32 mouse cellular contexts compared by ENCODE assay signal in the genomic region with DNA sequence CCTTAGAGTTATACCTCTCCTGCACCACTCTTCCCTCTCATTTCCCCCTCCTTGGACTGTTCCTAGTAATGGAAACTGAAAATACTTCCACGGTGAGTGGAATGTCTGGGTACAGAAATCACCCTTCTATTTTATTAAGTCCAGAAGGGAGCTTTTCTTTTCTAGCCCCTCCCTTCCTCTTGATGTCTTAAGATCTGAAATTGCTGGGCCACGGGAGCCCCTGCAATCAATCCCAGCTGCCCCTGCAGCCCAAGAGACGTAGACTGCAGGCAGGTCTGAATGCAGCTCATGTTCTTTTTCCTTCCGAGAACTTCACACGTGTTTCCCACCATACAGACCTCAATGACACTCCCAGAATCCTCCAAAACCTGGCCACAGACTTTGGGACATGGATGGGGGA. TPM values are rescaled to one million over a fixed set of nuclear protein-coding genes. Genes with fewer than 3 reads are reported as not detected.
"Had no signal": no experiment of that assay in that cellular context is flagged by ENCODE, and none has a peak within 500 bp of the region (broad histone marks: within the 10 kb centered on the region; RNA-seq: fewer than 3 reads in every experiment).

No protein-coding gene starts in this region.

- DNase-seq: gastrocnemius, postnatal 14 days; gastrocnemius, postnatal 36 days; heart, adult 11 months; heart, adult 2 months; heart, postnatal 14 days; heart, postnatal 36 days; kidney, adult 11 months; kidney, adult 2 months; kidney, adult 9 months; kidney, postnatal 10 days; kidney, postnatal 25 days; kidney, postnatal 4 days had no signal

- H3K4me1 ChIP-seq: heart, embryonic 13.5 days; heart, embryonic 15.5 days; hindbrain, embryonic 13.5 days; hindbrain, embryonic 15.5 days; liver, embryonic 12.5 days had no signal

- H3K4me2 ChIP-seq: heart, embryonic 11.5 days; heart, embryonic 13.5 days; heart, embryonic 15.5 days; hindbrain, embryonic 13.5 days; hindbrain, embryonic 15.5 days; limb, embryonic 13.5 days; limb, embryonic 15.5 days; liver, embryonic 12.5 days had no signal

- H3K36me3 ChIP-seq: heart, embryonic 13.5 days; heart, embryonic 15.5 days; hindbrain, embryonic 13.5 days; hindbrain, embryonic 15.5 days; limb, embryonic 13.5 days; limb, embryonic 15.5 days; liver, embryonic 12.5 days had no signal

- H3K27ac ChIP-seq: heart, adult 2 months; heart, embryonic 13.5 days; heart, embryonic 15.5 days; hindbrain, embryonic 13.5 days; hindbrain, embryonic 15.5 days; hindbrain, postnatal 0 days; layer of hippocampus, adult 2 months; left cerebral cortex, adult 2 months; limb, embryonic 13.5 days; limb, embryonic 15.5 days; liver, embryonic 12.5 days; liver, embryonic 14.5 days had no signal

- H3K9ac ChIP-seq: heart, embryonic 13.5 days; heart, embryonic 15.5 days; hindbrain, embryonic 13.5 days; hindbrain, embryonic 15.5 days; limb, embryonic 13.5 days; limb, embryonic 15.5 days; liver, embryonic 12.5 days; liver, embryonic 14.5 days had no signal

- H3K4me3 ChIP-seq: heart, adult 2 months; heart, embryonic 13.5 days; heart, embryonic 15.5 days; hindbrain, embryonic 13.5 days; hindbrain, embryonic 15.5 days; layer of hippocampus, adult 2 months; left cerebral cortex, adult 2 months; limb, embryonic 13.5 days; limb, embryonic 15.5 days; liver, embryonic 12.5 days had no signal

- ATAC-seq: hindbrain, postnatal 0 days; intestine, embryonic 16.5 days; liver, embryonic 12.5 days had no signal

- H3K27me3 ChIP-seq: hindbrain, embryonic 15.5 days; liver, embryonic 12.5 days had no signal

- H3K9me3 ChIP-seq: heart, embryonic 13.5 days; heart, embryonic 15.5 days; hindbrain, embryonic 13.5 days; hindbrain, embryonic 15.5 days; limb, embryonic 13.5 days; limb, embryonic 15.5 days; liver, embryonic 12.5 days had no signal

RNA-seq across cellular contexts. Expression of a gene that starts 32.3 kb away (rescaled TPM):
- polyA plus RNA-seq: heart, adult 2 months; heart, embryonic 15.5 days; heart, postnatal 0 days; liver, adult 2 months had no signal

RNA-seq across cellular contexts. Expression of a gene that starts 34.8 kb away (rescaled TPM):
- polyA plus RNA-seq: limb, embryonic 11.5 days had no signal

RNA-seq across cellular contexts. Expression of a gene that starts 37.8 kb away (rescaled TPM):
- polyA plus RNA-seq: gonadal fat pad, adult 2 months; heart, adult 2 months; heart, embryonic 11.5 days; heart, embryonic 13.5 days; heart, embryonic 15.5 days; heart, postnatal 0 days; hindbrain, embryonic 11.5 days; hindbrain, embryonic 13.5 days; hindbrain, embryonic 15.5 days; hindbrain, postnatal 0 days; intestine, embryonic 14.5 days; intestine, embryonic 16.5 days; kidney, adult 2 months; kidney, embryonic 16.5 days; limb, embryonic 11.5 days; limb, embryonic 13.5 days; limb, embryonic 15.5 days; liver, adult 2 months; liver, embryonic 12.5 days; liver, embryonic 14.5 days had no signal

RNA-seq across cellular contexts. Expression of a gene that starts 44.9 kb away (rescaled TPM):
- polyA plus RNA-seq: hindbrain, embryonic 11.5 days; limb, embryonic 11.5 days; liver, adult 2 months had no signal

RNA-seq across cellular contexts. Expression of a gene that starts 57.0 kb away (rescaled TPM):
- polyA plus RNA-seq: heart, embryonic 11.5 days; hindbrain, embryonic 11.5 days; limb, embryonic 11.5 days had no signal
